Mouse (Mus musculus): ENCODE data around the gene Cab39. TPM values are rescaled to one million over a fixed set of nuclear protein-coding genes. Genes with fewer than 3 reads are reported as not detected.
A peak's percentile ranks its signal among the peaks of the same experiment; 100 is the strongest.

The Cab39 gene
- polyA plus RNA-seq, 1 experiment from 2014 or later, result 13.9 TPM

- no peak overlapping the region for H3K9ac ChIP-seq (replicated peaks)
- TF ChIP-seq CTCF (IDR thresholded peaks at IDR 0.05; ENCODE audit: low read depth) (no peak), EP300 (IDR thresholded peaks at IDR 0.05; ENCODE audit: low read depth) (no peak)
- H3K4me3 ChIP-seq (ENCODE audit: low read depth, low read length), result no peak overlapping the region
- no peak overlapping the region for H3K4me2 ChIP-seq (ENCODE audit: low read depth, low read length)
- H3K27me3 ChIP-seq (ENCODE audit: insufficient read depth, low read length), result no peaks in the 10 kb centered on the region
- DNase-seq (no peak), ATAC-seq (0 out of 2 replicates have a peak, but pooled peaks have one; percentile 18)
- H3K4me1 ChIP-seq (ENCODE audit: insufficient read depth), result peaks cover 12% of the 10 kb centered on the region
- 57% methylated on average over 11 of the region's 11 CpGs for WGBS (ENCODE audit: insufficient replicate concordance)
- no peaks in the 10 kb centered on the region for H3K36me3 ChIP-seq (replicated peaks; ENCODE audit: insufficient read depth, low read length)
- no peaks in the 10 kb centered on the region for H3K9me3 ChIP-seq (ENCODE audit: low read length)
- peak overlapping the region; percentile 75 for H3K27ac ChIP-seq (ENCODE audit: low read depth)
These were observed 41.1 kb upstream of the Cab39 start for GRCm38 (mm10) chr1:85751932-85752680.

GRCm38 (mm10) chr1:85757531-85758230 is 35.6 kb upstream of the Cab39 start:
- no peak overlapping the region for H3K4me2 ChIP-seq (ENCODE audit: low read depth, low read length)
- TF ChIP-seq CTCF (IDR thresholded peaks at IDR 0.05; ENCODE audit: low read depth) (no peak), EP300 (IDR thresholded peaks at IDR 0.05; ENCODE audit: low read depth) (no peak)
- peaks cover 4% of the 10 kb centered on the region; the same call in 1 of the 2 replicates for H3K4me1 ChIP-seq (ENCODE audit: insufficient read depth)
- no peak overlapping the region for H3K27ac ChIP-seq (ENCODE audit: low read depth)
- H3K9ac ChIP-seq (replicated peaks), result no peak overlapping the region
- no peak for ATAC-seq
- no peaks in the 10 kb centered on the region for H3K27me3 ChIP-seq (ENCODE audit: insufficient read depth, low read length)
- DNase-seq, result no peak
- no peaks in the 10 kb centered on the region for H3K9me3 ChIP-seq (ENCODE audit: low read length)
- H3K36me3 ChIP-seq (replicated peaks; ENCODE audit: insufficient read depth, low read length), result no peaks in the 10 kb centered on the region
- no peak overlapping the region for H3K4me3 ChIP-seq (ENCODE audit: low read depth, low read length)
- WGBS (ENCODE audit: insufficient replicate concordance), result 55% methylated on average over 6 of the region's 6 CpGs

GRCm38 (mm10) chr1:85758231-85758968 is 34.8 kb upstream of the Cab39 start:
- H3K4me2 ChIP-seq (ENCODE audit: low read depth, low read length), result peak overlapping the region; percentile 38
- no peaks in the 10 kb centered on the region for H3K36me3 ChIP-seq (replicated peaks; ENCODE audit: insufficient read depth, low read length)
- peaks cover 4% of the 10 kb centered on the region; the same call in 1 of the 2 replicates for H3K4me1 ChIP-seq (ENCODE audit: insufficient read depth)
- no peaks in the 10 kb centered on the region for H3K27me3 ChIP-seq (ENCODE audit: insufficient read depth, low read length)
- WGBS (ENCODE audit: insufficient replicate concordance), result 27% methylated on average over 14 of the region's 14 CpGs
- no peak overlapping the region for H3K4me3 ChIP-seq (ENCODE audit: low read depth, low read length)
- TF ChIP-seq EP300 (IDR thresholded peaks at IDR 0.05; ENCODE audit: low read depth) (no peak), CTCF (IDR thresholded peaks at IDR 0.05; ENCODE audit: low read depth) (no peak)
- no peak overlapping the region for H3K27ac ChIP-seq (ENCODE audit: low read depth)
- no peak overlapping the region for H3K9ac ChIP-seq (replicated peaks)
- ATAC-seq, result no peak
- DNase-seq, result no peak
- no peaks in the 10 kb centered on the region for H3K9me3 ChIP-seq (ENCODE audit: low read length)

DNA sequence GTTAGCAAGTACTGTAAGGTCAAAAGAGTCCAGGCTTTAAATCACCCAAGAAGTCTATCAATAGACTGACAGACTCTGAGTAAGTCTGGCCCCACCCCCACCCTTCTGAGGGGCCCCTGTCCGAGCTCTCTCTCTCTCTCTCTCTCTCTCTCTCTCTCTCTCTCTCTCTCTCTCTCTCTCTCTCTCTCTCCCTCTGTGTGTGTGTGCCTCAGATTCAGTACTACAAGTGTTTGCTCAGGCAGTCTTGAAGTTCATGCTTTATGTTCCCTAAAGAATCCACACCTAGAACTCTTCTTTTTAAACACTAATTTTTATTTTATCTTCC is 34.3 kb upstream of the Cab39 start:
- Histone ChIP-seq H3K4me2 (ENCODE audit: low read depth, low read length) (no peak overlapping the region), H3K9me3 (ENCODE audit: low read length) (no peaks in the 10 kb centered on the region), H3K36me3 (replicated peaks; ENCODE audit: insufficient read depth, low read length) (no peaks in the 10 kb centered on the region), H3K4me3 (ENCODE audit: low read depth, low read length) (no peak overlapping the region), H3K4me1 (ENCODE audit: insufficient read depth) (peaks cover 4% of the 10 kb centered on the region; the same call in 1 of the 2 replicates), H3K27me3 (ENCODE audit: insufficient read depth, low read length) (no peaks in the 10 kb centered on the region), H3K27ac (ENCODE audit: low read depth) (no peak overlapping the region), H3K9ac (replicated peaks) (no peak overlapping the region)
- no peak for ATAC-seq
- DNase-seq, result no peak
- TF ChIP-seq CTCF (IDR thresholded peaks at IDR 0.05; ENCODE audit: low read depth) (no peak), EP300 (IDR thresholded peaks at IDR 0.05; ENCODE audit: low read depth) (no peak)
- WGBS (ENCODE audit: insufficient replicate concordance), result 18% methylated on average over 1 of the region's 1 CpGs

- TF ChIP-seq CTCF (IDR thresholded peaks at IDR 0.05; ENCODE audit: low read depth), result no peak
- no peak for TF ChIP-seq EP300 (IDR thresholded peaks at IDR 0.05; ENCODE audit: low read depth)
- Histone ChIP-seq H3K4me2 (ENCODE audit: low read depth, low read length) (no peak overlapping the region), H3K36me3 (replicated peaks; ENCODE audit: insufficient read depth, low read length) (no peaks in the 10 kb centered on the region), H3K27me3 (ENCODE audit: insufficient read depth, low read length) (no peaks in the 10 kb centered on the region), H3K4me1 (ENCODE audit: insufficient read depth) (peaks cover 4% of the 10 kb centered on the region; the same call in 1 of the 2 replicates), H3K4me3 (ENCODE audit: low read depth, low read length) (no peak overlapping the region), H3K9me3 (ENCODE audit: low read length) (no peaks in the 10 kb centered on the region), H3K27ac (ENCODE audit: low read depth) (no peak overlapping the region), H3K9ac (replicated peaks) (no peak overlapping the region)
- WGBS (ENCODE audit: insufficient replicate concordance), result 80% methylated on average over 4 of the region's 4 CpGs
- ATAC-seq, result no peak
- DNase-seq, result no peak
These were observed 31.6 kb upstream of the Cab39 start for GRCm38 (mm10) chr1:85761665-85762064.

DNA sequence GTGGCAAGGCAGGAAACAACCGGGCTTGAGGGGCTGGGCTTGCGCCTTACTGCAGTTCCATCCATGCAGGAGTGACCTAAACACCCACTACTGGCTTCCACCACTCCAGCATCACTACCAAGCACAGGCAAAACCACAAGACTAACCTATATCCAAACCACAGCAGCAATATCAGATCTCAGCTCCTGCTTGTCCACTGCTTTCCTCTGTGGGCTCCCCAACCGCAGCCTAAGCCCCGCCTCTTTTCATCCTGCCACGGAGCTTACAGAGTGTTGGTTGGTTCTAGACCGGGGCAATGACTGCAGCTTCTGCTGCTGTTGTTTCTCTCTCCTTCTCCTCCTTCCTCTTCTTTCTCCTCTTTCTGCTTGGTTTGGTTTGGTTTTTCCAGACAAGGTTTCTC is 29.9 kb upstream of the Cab39 start:
- 26% methylated on average over 6 of the region's 6 CpGs for WGBS (ENCODE audit: insufficient replicate concordance)
- TF ChIP-seq EP300 (IDR thresholded peaks at IDR 0.05; ENCODE audit: low read depth), result no peak
- no peak for TF ChIP-seq CTCF (IDR thresholded peaks at IDR 0.05; ENCODE audit: low read depth)

More for the DNA sequence above, 29.9 kb upstream of the Cab39 start:
- peaks cover under 1% of the 10 kb centered on the region; the same call in 1 of the 2 replicates for H3K4me1 ChIP-seq (ENCODE audit: insufficient read depth)
- H3K9me3 ChIP-seq (ENCODE audit: low read length), result no peaks in the 10 kb centered on the region
- no peak overlapping the region for H3K4me3 ChIP-seq (ENCODE audit: low read depth, low read length)
- H3K36me3 ChIP-seq (replicated peaks; ENCODE audit: insufficient read depth, low read length), result no peaks in the 10 kb centered on the region
- H3K9ac ChIP-seq (replicated peaks), result no peak overlapping the region
- no peaks in the 10 kb centered on the region for H3K27me3 ChIP-seq (ENCODE audit: insufficient read depth, low read length)
- ATAC-seq (no peak), DNase-seq (no peak)
- no peak overlapping the region for H3K27ac ChIP-seq (ENCODE audit: low read depth)
- no peak overlapping the region for H3K4me2 ChIP-seq (ENCODE audit: low read depth, low read length)

Measured in liver, postnatal 0 days (tissue).